Mouse (Mus musculus) adrenal gland, adult 18-20 months (tissue): ENCODE results near the gene Chst11. TPM values are rescaled to one million over a fixed set of nuclear protein-coding genes. Genes with fewer than 3 reads are reported as not detected.

ENCODE experiments used
- total RNA-seq, 2 experiments: library from RNA; stranded (reverse); gene quantifications; 1 replicate in 1 of 2; 2 replicates in 1 of 2; pipeline ENCODE4 v1.2.3; 2021

Gene Chst11
- total RNA-seq, 2 experiments from 2014 or later: 49.8 to 68.7 TPM

Other genes starting within 250 kb of the Chst11 start
- gene Nfyb, start 221.4 kb upstream of the Chst11 start, total RNA-seq: 10 to 100 TPM; 15.7 to 17.5 TPM
- gene Txnrd1, start 151.5 kb upstream of the Chst11 start, total RNA-seq: 100 to 1,000 TPM in 1 of 2 experiments, 10 to 100 TPM in 1; 86.4 to 142 TPM
- 1 to 10 TPM; 1.4 to 2.0 TPM for gene Eid3, start 118.9 kb upstream of the Chst11 start, total RNA-seq